Mouse (Mus musculus) spleen, adult 2 months (tissue): ENCODE results near the gene Jmjd4.

Experiments used
- CTCF ChIP-seq: fragments of 200-500 bp; IDR thresholded peaks from 2 replicates; pipeline ENCODE4 v1.5.1; 2011; ENCODE audit warnings: mild to moderate bottlenecking, inconsistent platforms; ENCODE audit not compliant: insufficient read depth, insufficient read length, insufficient replicate concordance; ENCODE audit errors: extremely low read depth
- POLR2A ChIP-seq: fragments of 200-500 bp; IDR thresholded peaks from 2 replicates; pipeline ENCODE4 v1.6.1; 2011; ENCODE audit warnings: low read depth, low read length, inconsistent platforms

- TF ChIP-seq POLR2A (no peak), CTCF (no peak)
These were observed 1.2 kb downstream of the Jmjd4 start, which contains the start of gene Snap47 for GRCm38 (mm10) chr11:59451086-59451485.
